ENCODE assay signal across 11 mouse cellular contexts in the genomic region with DNA sequence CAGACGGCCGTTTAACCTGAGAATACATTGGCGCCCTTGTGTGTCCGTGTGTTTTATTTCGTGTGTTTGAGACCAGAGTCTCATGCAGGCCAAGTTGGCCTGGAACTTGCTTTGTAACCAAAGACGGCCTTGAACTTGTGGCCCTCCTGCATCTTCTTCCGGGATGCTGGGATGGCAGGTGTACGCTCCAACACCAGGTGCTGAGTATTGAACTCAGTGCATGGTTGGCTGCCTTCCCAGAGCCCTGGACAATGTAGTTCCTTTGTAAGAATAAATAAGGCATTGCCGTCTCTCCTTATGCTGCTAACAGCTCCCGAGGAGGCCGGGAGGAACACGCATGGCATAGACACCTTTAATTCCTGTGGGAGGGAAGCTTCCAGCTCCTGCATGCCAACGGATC. TPM values are rescaled to one million over a fixed set of nuclear protein-coding genes. Genes with fewer than 3 reads are reported as not detected.
A peak's percentile ranks its signal among the peaks of the same experiment; 100 is the strongest.
DNase-seq lines count a peak whose midpoint lies in the region; ATAC-seq and TF ChIP-seq lines count a peak whose summit lies in the region.
"Had no signal": no experiment of that assay in that cellular context is flagged by ENCODE, and none has a peak within 500 bp of the region (broad histone marks: within the 10 kb centered on the region; RNA-seq: fewer than 3 reads in every experiment).

No protein-coding gene starts in this region.

- DNase-seq in cerebellum, postnatal 14 days = peak; percentile 30 to 62
- no peak for DNase-seq in cerebellum, postnatal 25 days
- no peak for DNase-seq in kidney, postnatal 25 days
- no peak for DNase-seq in thymus, adult 2 months
- no peak for DNase-seq in thymus, postnatal 36 days
- DNase-seq in lung, postnatal 25 days (ENCODE audit: low spot score) = no peak

- H3K4me3 ChIP-seq in kidney, embryonic 16.5 days (ENCODE audit: low read length) = no peak overlapping the region
- no peak overlapping the region for H3K4me3 ChIP-seq in thymus, adult 2 months (ENCODE audit: control insufficient read depth, insufficient read depth, low read length)
- no peak overlapping the region for H3K4me3 ChIP-seq in stomach, embryonic 16.5 days (replicated peaks; ENCODE audit: low read length)
- H3K4me3 ChIP-seq: neural tube, embryonic 15.5 days had no signal

- WGBS in kidney, embryonic 16.5 days = 69% methylated on average over 13 of the region's 13 CpGs
- WGBS in thymus, adult 2 months = 73% methylated on average over 13 of the region's 13 CpGs
- WGBS in stomach, embryonic 16.5 days = 59% methylated on average over 13 of the region's 13 CpGs

- no peak for ATAC-seq in kidney, embryonic 16.5 days (ENCODE audit: low FRiP score, low TSS enrichment)
- no peak for ATAC-seq in stomach, embryonic 16.5 days (ENCODE audit: insufficient read depth, low FRiP score)
- ATAC-seq: midbrain, embryonic 16.5 days had no signal

- no peak overlapping the region for H3K4me2 ChIP-seq in kidney, embryonic 16.5 days (replicated peaks; ENCODE audit: low read depth, low read length)
- no peak overlapping the region for H3K4me2 ChIP-seq in stomach, embryonic 16.5 days (ENCODE audit: low read depth, low read length)
- H3K4me2 ChIP-seq: neural tube, embryonic 15.5 days had no signal

- H3K27me3 ChIP-seq in kidney, embryonic 16.5 days (ENCODE audit: insufficient read depth, low read length) = no peaks in the 10 kb centered on the region
- H3K27me3 ChIP-seq in thymus, adult 2 months (ENCODE audit: control insufficient read depth, insufficient read depth, low read length) = no peaks in the 10 kb centered on the region
- H3K27me3 ChIP-seq in stomach, embryonic 16.5 days (ENCODE audit: control insufficient read depth, insufficient read depth, low read length) = no peaks in the 10 kb centered on the region
- H3K27me3 ChIP-seq: neural tube, embryonic 15.5 days had no signal

- no peak for TF ChIP-seq POLR2A in thymus, adult 2 months (IDR thresholded peaks at IDR 0.05; ENCODE audit: control insufficient read depth, extremely low read depth, insufficient read depth, low read length, poor library complexity)

- H3K36me3 ChIP-seq in kidney, embryonic 16.5 days (ENCODE audit: insufficient read depth, low read length) = peaks cover 6% of the 10 kb centered on the region
- H3K36me3 ChIP-seq in thymus, adult 2 months (ENCODE audit: control insufficient read depth, insufficient read depth, low read length) = peaks cover 27% of the 10 kb centered on the region
- no peaks in the 10 kb centered on the region for H3K36me3 ChIP-seq in stomach, embryonic 16.5 days (ENCODE audit: control insufficient read depth, insufficient read depth, low read length)

- H3K9me3 ChIP-seq in kidney, embryonic 16.5 days (ENCODE audit: low read length) = no peaks in the 10 kb centered on the region
- H3K9me3 ChIP-seq in stomach, embryonic 16.5 days (replicated peaks; ENCODE audit: control insufficient read depth, low read length) = no peaks in the 10 kb centered on the region
- H3K9me3 ChIP-seq: neural tube, embryonic 15.5 days had no signal

- TF ChIP-seq CTCF in thymus, adult 2 months (IDR thresholded peaks at IDR 0.05; ENCODE audit: borderline replicate concordance, control insufficient read depth, extremely low read depth, insufficient read depth, low read length, poor library complexity) = no peak

- H3K27ac ChIP-seq in kidney, embryonic 16.5 days (ENCODE audit: low read length) = peak overlapping the region; percentile 11; the same call in 1 of the 2 replicates
- H3K27ac ChIP-seq in thymus, adult 2 months (ENCODE audit: control insufficient read depth, insufficient read depth, low read length) = peak overlapping the region; percentile 42
- peak overlapping the region; percentile 53 for H3K27ac ChIP-seq in stomach, embryonic 16.5 days (ENCODE audit: low read length)
- H3K27ac ChIP-seq: neural tube, embryonic 15.5 days had no signal

- peaks cover 7% of the 10 kb centered on the region; the same call in 1 of the 2 replicates for H3K4me1 ChIP-seq in kidney, embryonic 16.5 days (ENCODE audit: insufficient read depth, low read length)
- H3K4me1 ChIP-seq in thymus, adult 2 months (replicated peaks; ENCODE audit: control insufficient read depth, insufficient read depth, low read length) = peaks cover 58% of the 10 kb centered on the region
- H3K4me1 ChIP-seq in stomach, embryonic 16.5 days (ENCODE audit: control insufficient read depth, insufficient read depth, low read length) = peaks cover 32% of the 10 kb centered on the region

- H3K9ac ChIP-seq in kidney, embryonic 16.5 days (replicated peaks; ENCODE audit: low read length) = no peak overlapping the region
- no peak overlapping the region for H3K9ac ChIP-seq in stomach, embryonic 16.5 days (ENCODE audit: low read length)
- H3K9ac ChIP-seq: neural tube, embryonic 15.5 days had no signal

RNA-seq across cellular contexts. Expression of gene Zc3h12a, which starts 10.7 kb away (rescaled TPM):
- 0.66 and 0.90 TPM in 2 replicates for polyA plus RNA-seq in kidney, embryonic 16.5 days (2015; fragmentation: Nextera tagmentation; extraction: Ambion mirVana)
- polyA plus RNA-seq in thymus, adult 2 months (2012; rRNA removed) = 27.4 and 28.7 TPM in 2 replicates
- polyA plus RNA-seq in stomach, embryonic 16.5 days (2015; fragmentation: Nextera tagmentation; extraction: Ambion mirVana) = 1.6 and 2.1 TPM in 2 replicates
- polyA plus RNA-seq: midbrain, embryonic 16.5 days had no signal

RNA-seq across cellular contexts. Expression of gene Meaf6, which starts 32.0 kb away (rescaled TPM):
- polyA plus RNA-seq in kidney, embryonic 16.5 days (2015; fragmentation: Nextera tagmentation; extraction: Ambion mirVana) = 54.1 and 60.2 TPM in 2 replicates
- polyA plus RNA-seq in thymus, adult 2 months (2012; rRNA removed) = 26.4 and 30.7 TPM in 2 replicates
- 41.5 and 45.0 TPM in 2 replicates for polyA plus RNA-seq in stomach, embryonic 16.5 days (2015; fragmentation: Nextera tagmentation; extraction: Ambion mirVana)

RNA-seq across cellular contexts. Expression of gene Snip1, which starts 50.5 kb away (rescaled TPM):
- polyA plus RNA-seq in kidney, embryonic 16.5 days (2015; fragmentation: Nextera tagmentation; extraction: Ambion mirVana) = 28.8 and 30.3 TPM in 2 replicates
- polyA plus RNA-seq in thymus, adult 2 months (2012; rRNA removed) = 20.5 and 22.5 TPM in 2 replicates
- polyA plus RNA-seq in stomach, embryonic 16.5 days (2015; fragmentation: Nextera tagmentation; extraction: Ambion mirVana) = 17.2 and 20.5 TPM in 2 replicates

RNA-seq across cellular contexts. Expression of gene Dnali1, which starts 51.4 kb away (rescaled TPM):
- polyA plus RNA-seq in kidney, embryonic 16.5 days (2015; fragmentation: Nextera tagmentation; extraction: Ambion mirVana) = 0.11 and 0.13 TPM in 2 replicates
- polyA plus RNA-seq in thymus, adult 2 months (2012; rRNA removed) = 0.22 and 0.57 TPM in 2 replicates
- polyA plus RNA-seq in stomach, embryonic 16.5 days (2015; fragmentation: Nextera tagmentation; extraction: Ambion mirVana) = 0.10 and 0.31 TPM in 2 replicates
- polyA plus RNA-seq: intestine, postnatal 0 days had no signal

Comparison
In these comparisons a context has a peak if more than half of its experiments do, and no peak if none do; other contexts are left out.
1. DNase-seq: peak in cerebellum, postnatal 14 days (2 of 2); none in cerebellum, postnatal 25 days (0 of 2), kidney, postnatal 25 days (0 of 2), thymus, adult 2 months (single experiment), thymus, postnatal 36 days (0 of 2) and lung, postnatal 25 days (single experiment).
2. Peak in every context shown above with its lines, with median percentiles within 50 percentile points of each other: H3K27ac ChIP-seq.